Mouse (Mus musculus) C2C12 (cell line): Measurements from ENCODE around the gene Sf3b1.

Source experiments
- CTCF ChIP-seq: IDR thresholded peaks from one replicate; pipeline ENCODE4 v1.5.1; 2011; ENCODE audit not compliant: control insufficient read depth, insufficient read depth, insufficient read length
- FOSL1 ChIP-seq: IDR thresholded peaks from one replicate; pipeline ENCODE4 v1.8.0; 2011; ENCODE audit warnings: mild to moderate bottlenecking, low read length; ENCODE audit not compliant: poor library complexity, insufficient read depth, severe bottlenecking
- USF1 ChIP-seq: IDR thresholded peaks from one replicate; pipeline ENCODE4 v1.6.1; 2011; ENCODE audit warnings: low read depth, mild to moderate bottlenecking, control low read depth, moderate library complexity

DNA sequence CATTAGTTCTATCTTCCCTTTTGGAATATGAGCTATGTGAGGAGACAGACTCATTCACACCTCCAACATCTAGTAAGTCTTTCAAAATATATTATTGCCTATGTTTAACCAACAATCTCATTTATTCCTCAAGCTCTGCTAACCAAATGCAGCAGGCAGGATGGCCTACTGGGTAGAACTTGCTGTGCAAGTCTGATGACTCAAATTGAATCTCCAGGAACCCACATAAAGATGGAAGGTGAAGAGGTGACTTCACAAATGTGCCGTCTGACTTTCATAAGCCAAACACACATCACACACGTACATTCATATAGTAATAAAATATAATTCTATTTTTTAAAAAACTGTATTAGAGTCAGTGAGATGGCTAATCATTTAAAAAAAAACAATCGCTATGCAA lies 24.4 kb upstream of the Sf3b1 start:
- TF ChIP-seq CTCF (no peak), USF1 (no peak), FOSL1 (no peak)
